Mouse (Mus musculus) 3T3-L1 (cell line): ENCODE data around the gene Gm826.

ENCODE experiments used
- DNase-seq: peaks from one replicate; pipeline ENCODE4 v3.0.0-alpha.2; 2015; ENCODE audit warnings: low read depth, low spot score

Gene Gm826

DNA sequence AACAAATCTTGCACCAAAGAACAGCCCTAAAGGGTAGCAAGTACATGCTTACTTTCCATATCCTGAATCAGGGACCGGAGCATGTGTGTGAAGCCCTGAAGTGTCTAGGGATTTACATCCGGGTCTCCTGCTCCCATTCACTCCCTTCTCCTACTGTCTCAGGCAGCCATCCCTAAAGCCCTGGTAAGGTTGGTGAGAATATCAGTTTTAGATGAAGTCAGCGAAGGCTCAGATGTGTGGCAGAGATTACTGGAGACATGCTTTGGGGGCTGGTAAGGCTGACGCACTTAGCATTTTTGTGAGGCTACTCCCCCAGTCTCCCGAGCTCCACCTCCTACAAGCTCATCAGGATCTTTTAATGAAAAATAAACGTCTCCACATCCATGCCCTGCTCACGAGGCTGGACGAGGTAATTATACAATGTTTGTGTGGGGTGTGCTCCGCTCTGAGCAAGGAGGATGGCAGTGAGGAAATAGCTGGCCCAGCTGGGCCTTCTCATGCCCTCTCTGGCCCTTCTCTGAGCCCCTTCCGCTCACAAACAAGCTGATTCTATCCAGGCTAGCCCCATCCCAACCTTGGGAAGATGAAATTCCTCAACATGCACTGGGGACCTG is 45.3 kb downstream of the Gm826 start:
- no peak for DNase-seq

DNA sequence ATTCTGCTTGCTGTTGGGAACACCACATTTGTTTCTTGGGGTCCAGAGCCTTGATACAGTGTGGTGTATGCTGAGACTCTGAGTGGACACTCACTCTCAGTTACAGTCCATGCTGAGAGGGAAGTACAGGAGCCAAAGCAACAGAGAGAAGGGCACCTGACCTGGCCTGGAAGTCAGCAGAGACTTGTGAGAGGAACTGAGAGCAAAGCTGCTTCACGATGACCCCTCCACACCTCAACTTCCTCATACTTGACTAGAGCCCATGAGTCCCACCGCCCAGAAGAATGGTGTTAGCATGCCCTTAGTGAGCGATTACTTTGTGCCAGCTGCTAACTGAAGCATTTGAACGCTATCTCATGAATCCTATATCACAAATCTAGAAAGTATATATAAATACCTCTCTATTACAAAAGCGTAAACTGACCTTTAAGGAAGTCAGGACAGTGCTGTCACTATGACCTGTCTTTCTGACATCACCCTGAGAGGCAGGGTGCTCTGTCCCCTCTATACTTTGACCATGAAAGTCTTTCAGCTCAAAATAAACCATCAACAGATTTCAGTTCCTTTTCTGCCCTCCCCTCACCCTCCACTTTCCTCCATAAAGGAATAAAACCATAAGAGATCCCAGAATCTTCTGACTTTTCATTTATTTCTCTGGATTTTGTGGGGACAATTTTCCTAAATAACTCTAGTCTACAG is 57.9 kb downstream of the Gm826 start:
- no peak for DNase-seq

DNA sequence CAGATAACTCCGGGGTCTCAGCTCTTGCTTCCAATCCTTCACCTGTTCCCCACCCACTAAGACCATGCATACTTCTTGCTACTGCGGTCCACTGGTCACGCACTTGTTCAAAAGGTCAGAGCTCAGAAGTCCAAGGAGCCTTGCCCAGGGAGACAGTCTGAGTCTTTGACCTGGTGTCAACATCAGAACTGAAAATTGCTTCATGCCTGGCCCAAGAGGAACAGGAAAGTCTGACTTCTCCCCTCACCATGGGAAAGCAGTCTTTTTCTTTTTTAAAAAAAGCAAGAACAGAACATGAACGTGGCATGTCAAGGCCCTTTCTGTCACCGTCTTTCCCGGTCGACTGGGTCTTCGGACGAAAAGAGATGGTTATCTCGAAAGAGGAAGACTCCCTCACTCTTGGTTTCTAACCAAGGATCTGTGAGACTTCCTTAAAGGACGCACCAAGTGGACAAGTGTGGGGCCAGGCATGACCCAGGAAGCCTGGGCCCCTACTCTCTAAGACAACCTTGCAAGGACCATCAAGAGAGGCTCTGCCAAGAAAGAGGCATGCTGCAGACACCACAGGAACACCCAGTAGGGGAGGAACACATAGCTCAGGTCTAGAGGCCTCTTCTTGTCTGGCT is 66.0 kb downstream of the Gm826 start:
- DNase-seq, result no peak

DNA sequence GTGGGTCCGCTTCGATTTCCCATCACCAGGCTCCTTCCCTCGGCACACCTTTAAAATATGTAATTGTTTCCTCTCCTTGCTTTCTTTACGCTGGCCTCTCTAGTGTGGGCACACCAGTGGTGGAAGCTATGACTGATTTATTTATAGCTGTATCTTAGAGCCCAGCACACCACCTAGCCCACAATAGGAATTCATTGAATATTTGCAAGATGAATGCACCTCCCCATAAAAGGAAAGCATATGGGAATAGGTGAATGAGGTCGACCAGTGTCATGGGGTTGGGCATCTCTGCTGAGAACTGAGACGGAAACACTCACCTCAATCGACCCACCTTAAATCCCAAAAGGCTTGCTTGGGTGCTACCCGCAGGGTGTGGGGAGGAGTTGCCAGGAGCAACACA is 70.1 kb downstream of the Gm826 start:
- DNase-seq, result no peak

DNA sequence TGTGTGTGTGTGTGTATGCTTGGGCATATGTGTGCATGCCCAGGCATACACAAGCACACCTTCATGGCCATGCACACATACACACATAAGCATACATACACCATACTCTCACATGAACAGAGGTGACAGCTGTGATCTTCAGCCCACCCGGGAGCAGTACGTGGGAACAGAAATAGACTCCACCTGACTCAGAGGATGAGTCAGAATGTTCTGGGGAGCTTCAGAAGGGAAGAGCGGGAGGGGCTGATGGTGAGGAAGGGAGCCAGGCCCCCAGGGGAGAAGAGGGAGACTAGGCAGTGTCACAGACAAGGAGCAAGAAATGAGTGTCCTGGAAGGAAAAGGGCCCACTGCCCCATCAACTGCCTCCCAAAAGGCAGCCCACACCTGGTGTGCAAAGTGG is 72.4 kb downstream of the Gm826 start:
- peak; percentile 47 for DNase-seq
